Mouse (Mus musculus) heart, postnatal 0 days (tissue): Measurements from ENCODE around the gene Wdfy1. TPM values are rescaled to one million over a fixed set of nuclear protein-coding genes. Genes with fewer than 3 reads are reported as not detected.
A peak's percentile ranks its signal among the peaks of the same experiment; 100 is the strongest.

Experiments used
- ATAC-seq: fragments of 200-750 bp; cut with Nextera tagmentation; 2 replicates; pipeline ENCODE4 v1.8.0; 2017; ENCODE audit warnings: low read depth, moderate number of reproducible peaks, moderate library complexity; ENCODE audit not compliant: insufficient read depth
- DNase-seq: peaks from one replicate; pipeline ENCODE4 v3.0.0-alpha.2; 2016; ENCODE audit warnings: low spot score
- H3K27ac ChIP-seq: fragments of 300-500 bp; sonication (generic); 2 replicates; pipeline ENCODE4 v1.5.1; 2014; ENCODE audit warnings: low read depth, mild to moderate bottlenecking
- H3K27me3 ChIP-seq: fragments of 300-500 bp; sonication (generic); 2 replicates; pipeline ENCODE4 v1.6.1; 2014; ENCODE audit warnings: low read length, mixed read lengths; ENCODE audit not compliant: control insufficient read depth, insufficient read depth
- H3K36me3 ChIP-seq: fragments of 300-500 bp; sonication (generic); replicated peaks from 2 replicates; pipeline ENCODE4 v1.6.1; 2014; ENCODE audit warnings: low read length, mixed read lengths; ENCODE audit not compliant: control insufficient read depth, insufficient read depth
- H3K4me1 ChIP-seq: fragments of 300-500 bp; sonication (generic); 2 replicates; pipeline ENCODE4 v1.6.1; 2014; ENCODE audit warnings: antibody characterized with exemption; ENCODE audit not compliant: control insufficient read depth, insufficient read depth
- H3K4me2 ChIP-seq: fragments of 300-500 bp; sonication (generic); 2 replicates; pipeline ENCODE4 v1.6.1; 2014; ENCODE audit warnings: low read depth, mild to moderate bottlenecking, low read length, moderate library complexity
- H3K4me3 ChIP-seq: fragments of 300-500 bp; sonication (generic); 2 replicates; pipeline ENCODE4 v1.5.1; 2014; ENCODE audit warnings: low read depth, low read length
- H3K9ac ChIP-seq: fragments of 300-500 bp; sonication (generic); replicated peaks from 2 replicates; pipeline ENCODE4 v1.6.1; 2014; ENCODE audit warnings: low read depth, low read length, mixed read lengths
- H3K9me3 ChIP-seq: fragments of 300-500 bp; sonication (generic); replicated peaks from 2 replicates; pipeline ENCODE4 v1.6.1; 2016; ENCODE audit warnings: low read length; ENCODE audit not compliant: control insufficient read depth
- CTCF ChIP-seq: IDR thresholded peaks from 2 replicates; pipeline ENCODE4 v1.5.1; 2016; ENCODE audit warnings: antibody characterized with exemption, control low read depth, low read depth
- EP300 ChIP-seq: IDR thresholded peaks from 2 replicates; pipeline ENCODE4 v1.6.1; 2016; ENCODE audit warnings: antibody characterized with exemption, low read depth
- WGBS: fragments of 180-500 bp; shearing (Covaris S2); extraction: QIAGEN DNeasy Blood & Tissue Kit; methylation state at CpG from one replicate; pipeline ENCODE4 v1.1.7; 2014; 5-methylcytosine and 5-hydroxymethylcytosine counted together
- polyA plus RNA-seq: library from polyadenylated mRNA; unstranded; fragments of >200 nt; fragmentation: Nextera tagmentation; extraction: Ambion mirVana; gene quantifications from 2 replicates; pipeline ENCODE4 v1.2.1, GENCODE M21; 2015
- total RNA-seq: library from RNA; depleted of rRNA; stranded (reverse); fragments of >200 nt; gene quantifications from 2 replicates; pipeline ENCODE4 v1.2.3, GENCODE M21; 2014; ENCODE audit warnings: low replicate concordance

The Wdfy1 gene
- total and polyA plus RNA-seq, 2 experiments from 2014 or later = 33.2 to 35.0 TPM

GRCm38 (mm10) chr1:79759006-79759405 is 16.9 kb downstream of the Wdfy1 start:
- TF ChIP-seq CTCF = no peak
- 68% methylated on average over 2 of the region's 2 CpGs for WGBS
- no peak for ATAC-seq
- Histone ChIP-seq H3K9me3 (no peaks in the 10 kb centered on the region), H3K27me3 (no peaks in the 10 kb centered on the region), H3K36me3 (no peaks in the 10 kb centered on the region), H3K4me3 (no peak overlapping the region), H3K9ac (no peak overlapping the region), H3K4me1 (peaks cover 33% of the 10 kb centered on the region), H3K4me2 (no peak overlapping the region), H3K27ac (no peak overlapping the region)
- no peak for DNase-seq

- H3K27ac ChIP-seq = peak overlapping the region; percentile 18
- no peak for ATAC-seq
- no peak overlapping the region for H3K4me3 ChIP-seq
These were observed 18.3 kb downstream of the Wdfy1 start for GRCm38 (mm10) chr1:79757597-79757996.

GRCm38 (mm10) chr1:79757161-79757560 is 18.8 kb downstream of the Wdfy1 start:
- no peak overlapping the region for H3K4me3 ChIP-seq
- H3K27me3 ChIP-seq = no peaks in the 10 kb centered on the region
- peak overlapping the region; percentile 18 for H3K27ac ChIP-seq
- WGBS = 43% methylated on average over 7 of the region's 7 CpGs
- H3K9ac ChIP-seq = no peak overlapping the region
- no peaks in the 10 kb centered on the region for H3K9me3 ChIP-seq
- peaks cover 32% of the 10 kb centered on the region for H3K4me1 ChIP-seq
- DNase-seq (no peak), ATAC-seq (no peak)
- H3K36me3 ChIP-seq = no peaks in the 10 kb centered on the region
- no peak overlapping the region for H3K4me2 ChIP-seq
- no peak for TF ChIP-seq EP300
- TF ChIP-seq CTCF = no peak

More at GRCm38 (mm10) chr1:79757597-79757996, 18.3 kb downstream of the Wdfy1 start:
- peaks cover 32% of the 10 kb centered on the region for H3K4me1 ChIP-seq
- no peaks in the 10 kb centered on the region for H3K36me3 ChIP-seq
- H3K27me3 ChIP-seq = no peaks in the 10 kb centered on the region
- TF ChIP-seq EP300 (no peak), CTCF (no peak)
- H3K9me3 ChIP-seq = no peaks in the 10 kb centered on the region
- no peak overlapping the region for H3K4me2 ChIP-seq
- H3K9ac ChIP-seq = no peak overlapping the region
- DNase-seq = no peak
- 65% methylated on average over 4 of the region's 4 CpGs for WGBS

GRCm38 (mm10) chr1:79756417-79756816 is 19.5 kb downstream of the Wdfy1 start:
- Histone ChIP-seq H3K9ac (no peak overlapping the region), H3K36me3 (no peaks in the 10 kb centered on the region), H3K4me2 (no peak overlapping the region), H3K27me3 (no peaks in the 10 kb centered on the region), H3K27ac (no peak overlapping the region), H3K4me3 (no peak overlapping the region), H3K4me1 (peaks cover 33% of the 10 kb centered on the region), H3K9me3 (no peaks in the 10 kb centered on the region)
- DNase-seq (no peak), ATAC-seq (no peak)
- WGBS = 84% methylated on average over 5 of the region's 5 CpGs
- TF ChIP-seq EP300 (no peak), CTCF (no peak)

- ATAC-seq (no peak), DNase-seq (no peak)
- H3K36me3 ChIP-seq = no peaks in the 10 kb centered on the region
- whole genome bisulfite sequencing = 25% methylated on average over 2 of the region's 2 CpGs
- H3K27me3 ChIP-seq = no peaks in the 10 kb centered on the region
- H3K4me3 ChIP-seq = no peak overlapping the region
- no peak overlapping the region for H3K9ac ChIP-seq
- 0 out of 2 replicates have a peak overlapping the region, but pooled peaks have one; percentile 23 for H3K27ac ChIP-seq
- peaks cover 33% of the 10 kb centered on the region for H3K4me1 ChIP-seq
- H3K4me2 ChIP-seq = no peak overlapping the region
- H3K9me3 ChIP-seq = no peaks in the 10 kb centered on the region
- TF ChIP-seq CTCF (no peak), EP300 (no peak)
These were observed 20.6 kb downstream of the Wdfy1 start for GRCm38 (mm10) chr1:79755376-79755775.

GRCm38 (mm10) chr1:79754936-79755335 is 21.0 kb downstream of the Wdfy1 start:
- H3K4me3 ChIP-seq = no peak overlapping the region
- H3K27ac ChIP-seq = no peak overlapping the region
- ATAC-seq (no peak), DNase-seq (no peak)
- H3K36me3 ChIP-seq = no peaks in the 10 kb centered on the region
- no peak overlapping the region for H3K9ac ChIP-seq
- H3K4me2 ChIP-seq = no peak overlapping the region
- no peaks in the 10 kb centered on the region for H3K9me3 ChIP-seq
- peaks cover 33% of the 10 kb centered on the region for H3K4me1 ChIP-seq
- no peaks in the 10 kb centered on the region for H3K27me3 ChIP-seq
- 86% methylated on average over 3 of the region's 3 CpGs for WGBS
- no peak for TF ChIP-seq CTCF
- no peak for TF ChIP-seq EP300
